Mouse (Mus musculus): ENCODE measurements around the gene Pitpna.
"Not testable (repeated sequence)": the region's sequence is repeated elsewhere in the genome, so short reads cannot be mapped to it uniquely, and the experiment has no call there.

Pitpna gene

GRCm38 (mm10) chr11:75594431-75594830 is 6.5 kb downstream of the Pitpna start:
- DNase-seq: no peak

GRCm38 (mm10) chr11:75595404-75595803 is 7.5 kb downstream of the Pitpna start:
- peak; percentile 53 for DNase-seq

- no peak for DNase-seq
Observed at GRCm38 (mm10) chr11:75595816-75596215, 7.9 kb downstream of the Pitpna start.

- DNase-seq: no peak
Observed at GRCm38 (mm10) chr11:75596726-75597255, 8.9 kb downstream of the Pitpna start.

GRCm38 (mm10) chr11:75598004-75598403 is 10.1 kb downstream of the Pitpna start:
- no peak for DNase-seq

GRCm38 (mm10) chr11:75599802-75600201 is 11.9 kb downstream of the Pitpna start:
- DNase-seq: not testable (repeated sequence)

- no peak for DNase-seq
Observed at GRCm38 (mm10) chr11:75604826-75605225, 16.9 kb downstream of the Pitpna start.

- DNase-seq: no peak
Observed at GRCm38 (mm10) chr11:75605318-75605717, 17.4 kb downstream of the Pitpna start.

- peak; percentile 71 for DNase-seq
Observed at GRCm38 (mm10) chr11:75608776-75609175, 20.9 kb downstream of the Pitpna start.

GRCm38 (mm10) chr11:75610021-75610420 is 22.1 kb downstream of the Pitpna start:
- no peak for DNase-seq

- no peak for DNase-seq
Observed at GRCm38 (mm10) chr11:75614769-75615168, 26.9 kb downstream of the Pitpna start.

GRCm38 (mm10) chr11:75615556-75615955 is 27.7 kb downstream of the Pitpna start:
- no peak for DNase-seq

- no peak for DNase-seq
Observed at GRCm38 (mm10) chr11:75619133-75619532, 31.2 kb downstream of the Pitpna start.

- DNase-seq: no peak
Observed at GRCm38 (mm10) chr11:75620136-75620780, 32.4 kb downstream of the Pitpna start.

GRCm38 (mm10) chr11:75621426-75621825 is 33.5 kb downstream of the Pitpna start:
- no peak for DNase-seq

- no peak for DNase-seq
Observed at GRCm38 (mm10) chr11:75622588-75623329, 34.9 kb downstream of the Pitpna start.

- DNase-seq: no peak
Observed at GRCm38 (mm10) chr11:75624102-75624554, 36.2 kb downstream of the Pitpna start.

GRCm38 (mm10) chr11:75625820-75626219 is 37.9 kb downstream of the Pitpna start:
- peak; percentile 61 for DNase-seq

GRCm38 (mm10) chr11:75630098-75630497 is 42.2 kb downstream of the Pitpna start:
- no peak for DNase-seq

- DNase-seq: peak; percentile 99
Observed at GRCm38 (mm10) chr11:75630645-75631229, 42.8 kb downstream of the Pitpna start, which contains the start of gene Inpp5k. Gene Inpp5k, plus strand, starts transcription at chr11:75630988.

- DNase-seq: peak; percentile 67
Observed at GRCm38 (mm10) chr11:75631561-75632225, 43.8 kb downstream of the Pitpna start.

- DNase-seq: no peak
Observed at GRCm38 (mm10) chr11:75632921-75633320, 45.0 kb downstream of the Pitpna start.

- DNase-seq: peak; percentile 33
Observed at GRCm38 (mm10) chr11:75634801-75635200, 46.9 kb downstream of the Pitpna start.
